Mouse (Mus musculus) small intestine, adult 10 weeks (tissue): ENCODE data around the gene Spag8. TPM values are rescaled to one million over a fixed set of nuclear protein-coding genes. Genes with fewer than 3 reads are reported as not detected.

Source experiments
- polyA plus RNA-seq: library from polyadenylated mRNA; stranded (reverse); fragments of 350-450 nt; fragmentation: Illumina TruSeq; extraction: RNeasy Lipid Tissue Mini Kit (QIAGEN cat#74804); gene quantifications from one replicate; pipeline ENCODE4 v1.2.3, GENCODE M21; 2014; ENCODE audit warnings: low replicate concordance

Spag8 gene
- not detected for polyA plus RNA-seq

DNA sequence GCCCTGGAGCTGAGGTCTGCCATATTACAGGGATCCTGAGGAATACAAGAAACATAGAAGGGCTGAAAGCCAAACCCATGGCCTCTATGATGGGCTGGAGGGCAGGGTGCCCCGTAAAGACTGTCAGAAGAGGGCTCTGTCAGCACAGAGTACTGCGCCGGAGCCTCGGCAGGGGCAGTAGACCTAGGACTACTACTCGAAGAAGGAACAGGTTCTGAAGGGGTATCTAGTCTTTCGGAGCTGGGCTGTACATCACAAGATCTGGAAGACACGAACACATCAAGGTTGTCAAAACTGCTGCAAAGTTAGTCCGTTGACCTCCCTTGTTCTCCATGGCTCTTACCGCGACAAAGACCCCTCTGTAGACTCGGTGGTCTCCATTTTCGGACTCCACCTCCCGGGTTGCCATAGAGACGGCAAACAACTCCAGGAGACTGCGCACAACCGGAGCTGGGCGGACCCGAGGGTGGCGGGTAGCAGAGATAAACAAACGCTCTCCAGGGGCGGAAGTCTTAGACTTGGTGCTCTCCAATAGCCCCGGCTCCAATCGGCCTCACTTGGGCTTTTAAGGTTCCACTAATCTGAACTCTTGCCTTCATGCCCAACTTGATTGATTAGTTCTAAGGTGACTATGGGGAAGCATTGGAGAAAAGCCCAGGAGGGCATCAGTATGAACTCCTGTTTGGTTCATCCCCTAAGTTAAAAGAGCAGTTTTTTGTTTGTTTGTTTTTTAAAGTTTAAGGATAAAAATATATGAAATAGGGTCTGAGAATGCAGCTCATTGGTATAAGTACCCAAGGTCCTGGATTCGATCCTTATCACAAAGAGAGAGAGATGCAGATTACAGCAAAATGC is at the start of gene Spag8:
Gene Spag8, minus strand, starts transcription at position 434 of the 855 bp plus-strand sequence.

DNA sequence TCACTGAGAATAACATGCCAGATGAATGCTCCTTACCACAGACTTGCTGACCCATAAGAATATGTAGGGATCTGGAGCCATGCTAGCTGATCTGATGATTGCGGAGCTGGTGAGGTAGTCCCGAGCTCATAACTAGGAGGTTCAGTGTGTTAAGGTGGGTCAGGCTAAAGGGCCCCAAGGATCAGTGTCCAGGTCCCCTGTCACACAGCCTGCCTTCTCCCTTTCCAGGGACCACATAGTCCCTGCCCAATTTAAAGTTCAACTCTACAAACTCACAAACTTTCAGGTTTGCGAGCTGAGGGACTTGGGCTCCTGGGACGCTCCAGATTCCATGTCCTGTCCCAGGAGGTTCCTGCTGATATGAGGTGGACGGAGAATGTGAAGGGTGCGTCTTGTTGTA is 47.3 kb upstream of the Spag8 start, which contains the start of gene Olfr70:
Gene Olfr70, minus strand, starts transcription at position 101 of the 400 bp plus-strand sequence.

DNA sequence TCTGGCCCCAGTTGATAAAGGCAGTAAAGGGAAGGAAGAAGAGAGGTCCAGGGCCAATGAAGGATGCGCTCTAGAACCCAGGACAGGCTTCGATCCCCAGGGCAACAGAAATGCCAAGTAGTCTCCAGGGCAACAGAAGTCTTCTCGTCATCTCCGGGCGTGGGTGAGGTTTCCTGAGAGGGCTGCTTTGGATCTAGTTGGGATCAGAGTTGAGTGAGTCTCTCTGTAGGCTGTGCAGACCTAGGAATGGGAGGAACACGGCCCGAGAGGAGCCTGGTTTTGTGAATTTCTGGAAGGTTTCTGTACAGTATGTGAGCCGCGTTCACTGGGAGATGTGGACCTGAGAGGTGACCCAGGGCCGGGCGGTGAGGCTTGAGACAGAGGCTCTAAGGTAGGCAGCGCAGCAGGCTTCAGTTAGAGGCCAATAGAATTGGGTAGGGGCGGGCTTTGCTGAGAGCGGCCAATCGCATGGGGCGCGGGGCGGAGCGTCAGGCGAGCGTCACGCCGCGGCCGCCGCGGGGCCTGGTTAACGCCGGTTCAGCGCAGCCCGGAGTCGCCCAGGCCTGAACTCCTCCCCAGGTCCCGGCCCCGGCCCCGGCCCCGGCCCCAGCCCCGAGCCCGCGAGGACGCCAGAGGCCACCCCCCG is 15.5 kb upstream of the Spag8 start, which contains the start of the genes Tmem8b and Fam221b:
Gene Tmem8b, plus strand, starts transcription at position 190 of the 646 bp plus-strand sequence.
Gene Fam221b, minus strand, starts transcription at position 364 of the 646 bp plus-strand sequence.

DNA sequence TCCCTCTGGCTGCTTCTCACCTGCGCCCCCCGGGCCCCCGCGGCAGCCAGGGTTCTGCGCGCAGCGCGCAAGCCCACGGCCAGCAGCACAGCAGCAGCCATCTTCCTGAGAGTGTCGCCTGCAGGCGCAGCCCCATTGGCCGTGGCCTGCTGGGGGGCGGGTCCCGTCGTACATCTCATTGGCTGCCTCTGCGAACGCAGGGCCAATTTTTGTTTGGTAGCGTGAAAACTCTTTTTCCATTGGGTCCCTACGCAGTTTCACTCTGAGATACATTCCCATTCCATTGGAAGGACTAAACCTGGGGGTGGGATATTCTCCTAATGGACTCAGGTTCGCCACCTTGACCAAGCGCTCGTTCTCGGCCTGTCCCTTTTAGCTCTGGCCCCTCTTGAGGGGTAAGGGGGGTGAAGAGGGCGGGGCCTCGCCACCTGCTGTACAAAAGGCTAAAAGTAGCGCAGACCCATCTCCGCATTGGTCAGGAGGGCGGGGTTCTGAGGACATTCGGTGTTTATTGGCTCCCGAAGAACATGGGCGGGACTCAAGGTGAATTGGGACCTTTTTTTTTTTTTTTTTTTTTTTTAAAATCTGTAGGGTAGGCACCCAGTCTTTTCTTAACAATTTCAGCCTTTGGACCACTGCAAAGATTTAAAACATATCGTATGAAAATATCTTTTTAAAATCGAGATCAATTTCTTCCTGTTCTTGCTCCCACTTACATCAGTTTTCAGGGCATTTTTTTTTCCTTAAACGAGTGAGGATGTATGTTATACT is 3.1 kb upstream of the Spag8 start, which contains the start of gene Hint2:
Gene Hint2, minus strand, starts transcription at position 128 of the 771 bp plus-strand sequence.

DNA sequence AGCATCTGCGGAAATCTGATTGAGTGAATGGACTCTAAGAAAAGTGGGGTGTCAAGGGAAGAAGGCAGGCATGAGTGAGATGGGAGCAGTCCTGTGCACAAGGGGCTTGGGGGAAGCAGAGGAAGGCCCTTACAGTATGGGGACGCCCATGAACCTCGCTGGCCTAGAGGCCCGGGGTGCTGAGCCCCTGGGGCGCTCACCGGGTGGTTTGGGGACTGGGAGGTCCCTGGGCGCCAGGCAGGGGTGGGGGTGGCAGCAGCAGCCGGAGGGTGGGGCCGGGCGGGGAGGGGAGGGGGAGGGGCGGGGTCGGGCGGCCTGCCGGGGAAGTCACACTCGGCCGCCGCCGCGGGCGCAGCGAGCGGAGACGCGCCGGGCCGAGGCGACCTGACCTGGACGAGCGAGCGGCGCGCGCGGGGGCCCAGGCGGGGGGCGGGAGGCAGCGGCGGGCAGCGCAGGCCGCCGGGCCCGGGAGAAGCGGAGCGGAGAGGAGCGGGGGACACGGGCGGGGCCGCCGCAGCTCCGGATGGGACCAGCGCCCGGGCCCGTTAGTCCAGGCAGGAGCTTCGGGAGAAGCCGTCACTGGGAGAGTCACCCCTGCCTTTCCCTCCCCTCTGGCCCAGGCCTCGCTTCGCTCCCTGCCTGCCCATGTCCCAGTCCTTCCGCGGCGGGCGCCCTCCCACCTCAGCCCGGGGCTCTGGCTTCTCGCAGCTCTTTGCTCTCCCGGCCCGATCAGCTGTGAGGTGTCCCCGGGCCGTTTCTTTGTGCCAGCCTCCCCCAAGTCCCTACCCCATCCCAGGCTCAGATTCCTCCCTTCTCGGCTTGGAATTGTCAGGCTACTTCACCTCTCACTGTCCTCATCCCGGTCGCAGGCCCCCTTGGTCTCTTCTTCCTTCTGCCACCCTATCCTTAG is 22.1 kb downstream of the Spag8 start, which contains the start of gene Npr2:
Gene Npr2, plus strand, starts transcription at position 890 of the 910 bp plus-strand sequence.

Other genes starting within 250 kb of the Spag8 start
- not detected for gene Fam166b, start 224.5 kb downstream of the Spag8 start, polyA plus RNA-seq
- 0.45 TPM for gene Tesk1, start 211.7 kb downstream of the Spag8 start, polyA plus RNA-seq
- gene Cd72, start 199.0 kb downstream of the Spag8 start, polyA plus RNA-seq: 6.6 TPM
- not detected for gene Sit1, start 169.9 kb downstream of the Spag8 start, polyA plus RNA-seq
- 3.3 TPM for gene Ccdc107, start 160.7 kb downstream of the Spag8 start, polyA plus RNA-seq
- 14.2 TPM for gene Arhgef39, start 153.9 kb downstream of the Spag8 start, polyA plus RNA-seq
- gene Car9, start 146.6 kb downstream of the Spag8 start, polyA plus RNA-seq: 31.9 TPM
- 19.6 TPM for gene Tpm2, start 129.8 kb downstream of the Spag8 start, polyA plus RNA-seq
- 6.1 TPM for gene Creb3, start 91.3 kb downstream of the Spag8 start, polyA plus RNA-seq
- gene Tln1, start 90.9 kb downstream of the Spag8 start, polyA plus RNA-seq: 35.0 TPM
- 2.7 TPM for gene Rgp1, start 74.9 kb downstream of the Spag8 start, polyA plus RNA-seq
- gene Gba2, start 74.7 kb downstream of the Spag8 start, polyA plus RNA-seq: 0.41 TPM
- gene Msmp, start 69.1 kb downstream of the Spag8 start, polyA plus RNA-seq: not detected
- 1.0 TPM for gene Npr2, start 21.7 kb downstream of the Spag8 start, polyA plus RNA-seq
- gene Hint2, start 2.9 kb upstream of the Spag8 start, polyA plus RNA-seq: 3.7 TPM
- gene Tmem8b, start 15.4 kb upstream of the Spag8 start, polyA plus RNA-seq: 0.52 TPM
- not detected for gene Fam221b, start 15.6 kb upstream of the Spag8 start, polyA plus RNA-seq
- not detected for gene Olfr70, start 47.2 kb upstream of the Spag8 start, polyA plus RNA-seq
- gene Olfr71, start 56.7 kb upstream of the Spag8 start, polyA plus RNA-seq: not detected
- gene Hrct1, start 73.6 kb upstream of the Spag8 start, polyA plus RNA-seq: not detected
- 0.93 TPM for gene Spaar, start 76.4 kb upstream of the Spag8 start, polyA plus RNA-seq
- gene Olfr159, start 117.4 kb upstream of the Spag8 start, polyA plus RNA-seq: not detected
- not detected for gene Olfr156, start 170.3 kb upstream of the Spag8 start, polyA plus RNA-seq
- gene Olfr157, start 186.6 kb upstream of the Spag8 start, polyA plus RNA-seq: not detected
- gene Olfr155, start 198.0 kb upstream of the Spag8 start, polyA plus RNA-seq: not detected
- 3.3 TPM for gene Reck, start 221.9 kb upstream of the Spag8 start, polyA plus RNA-seq